Mouse (Mus musculus): Measurements from ENCODE around the gene Gm11037. TPM values are rescaled to one million over a fixed set of nuclear protein-coding genes. Genes with fewer than 3 reads are reported as not detected.

Gene Gm11037
- polyA plus RNA-seq, 1 experiment from 2014 or later = not detected

- H3K4me1 ChIP-seq = peaks cover 35% of the 10 kb centered on the region
- WGBS = under 1% methylated on average over 54 of the region's 54 CpGs
- H3K4me3 ChIP-seq = peak within 1 kb of the TSS; percentile 55
- H3K27me3 ChIP-seq = no peaks in the 10 kb centered on the region
- H3K9me3 ChIP-seq (replicated peaks) = 0 out of 2 replicates have a peak, but pooled peaks cover 5% of the 10 kb centered on the region
- H3K4me2 ChIP-seq (replicated peaks) = peak within 1 kb of the TSS; percentile 81
- peak within 1 kb of the TSS; percentile 95 for H3K27ac ChIP-seq
- ATAC-seq (ENCODE audit: low FRiP score) = peak; percentile 96
- H3K36me3 ChIP-seq = no peaks in the 10 kb centered on the region
- peak within 1 kb of the TSS; percentile 83 for H3K9ac ChIP-seq
Measured at GRCm38 (mm10) chr2:131159938-131160581, 26.8 kb downstream of the Gm11037 start, which contains the start of gene 1700037H04Rik. Gene 1700037H04Rik, minus strand, starts transcription at chr2:131160081.

GRCm38 (mm10) chr2:131160671-131161111 is 27.4 kb downstream of the Gm11037 start:
- under 1% methylated on average over 17 of the region's 17 CpGs for WGBS
- peak overlapping the region; percentile 81 for H3K4me2 ChIP-seq (replicated peaks)
- H3K27ac ChIP-seq = peak overlapping the region; percentile 95
- peak overlapping the region; percentile 72 for H3K9ac ChIP-seq
- no peak for ATAC-seq (ENCODE audit: low FRiP score)
- peaks cover 35% of the 10 kb centered on the region for H3K4me1 ChIP-seq
- H3K9me3 ChIP-seq (replicated peaks) = 0 out of 2 replicates have a peak, but pooled peaks cover 5% of the 10 kb centered on the region
- peak overlapping the region; percentile 55 for H3K4me3 ChIP-seq
- H3K27me3 ChIP-seq = no peaks in the 10 kb centered on the region
- no peaks in the 10 kb centered on the region for H3K36me3 ChIP-seq

- Histone ChIP-seq H3K4me3 (no peak overlapping the region), H3K4me2 (replicated peaks) (no peak overlapping the region), H3K4me1 (peaks cover 11% of the 10 kb centered on the region), H3K9ac (no peak overlapping the region), H3K9me3 (replicated peaks) (0 out of 2 replicates have a peak, but pooled peaks cover 5% of the 10 kb centered on the region), H3K27me3 (no peaks in the 10 kb centered on the region), H3K36me3 (no peaks in the 10 kb centered on the region), H3K27ac (no peak overlapping the region)
- 76% methylated on average over 7 of the region's 7 CpGs for WGBS
- no peak for ATAC-seq (ENCODE audit: low FRiP score)
Measured at GRCm38 (mm10) chr2:131163924-131164323, 30.6 kb downstream of the Gm11037 start.

- no peaks in the 10 kb centered on the region for H3K36me3 ChIP-seq
- no peak overlapping the region for H3K27ac ChIP-seq
- 0 out of 2 replicates have a peak, but pooled peaks cover 5% of the 10 kb centered on the region for H3K9me3 ChIP-seq (replicated peaks)
- peaks cover 10% of the 10 kb centered on the region for H3K27me3 ChIP-seq
- no peak overlapping the region for H3K4me2 ChIP-seq (replicated peaks)
- 87% methylated on average over 2 of the region's 2 CpGs for WGBS
- no peak for ATAC-seq (ENCODE audit: low FRiP score)
- H3K9ac ChIP-seq = no peak overlapping the region
- no peak overlapping the region for H3K4me3 ChIP-seq
- peaks cover 4% of the 10 kb centered on the region; the same call in 1 of the 2 replicates for H3K4me1 ChIP-seq
Measured at GRCm38 (mm10) chr2:131166172-131166571, 32.9 kb downstream of the Gm11037 start.

GRCm38 (mm10) chr2:131167984-131168383 is 34.7 kb downstream of the Gm11037 start:
- Histone ChIP-seq H3K9me3 (replicated peaks) (0 out of 2 replicates have a peak, but pooled peaks cover 5% of the 10 kb centered on the region), H3K9ac (no peak overlapping the region), H3K4me2 (replicated peaks) (no peak overlapping the region), H3K4me3 (no peak overlapping the region), H3K27ac (no peak overlapping the region), H3K27me3 (peaks cover 28% of the 10 kb centered on the region), H3K4me1 (peaks cover 12% of the 10 kb centered on the region), H3K36me3 (peaks cover 6% of the 10 kb centered on the region; the same call in 1 of the 2 replicates)
- WGBS = 86% methylated on average over 6 of the region's 6 CpGs
- no peak for ATAC-seq (ENCODE audit: low FRiP score)

GRCm38 (mm10) chr2:131168914-131169313 is 35.6 kb downstream of the Gm11037 start:
- peaks cover 18% of the 10 kb centered on the region for H3K4me1 ChIP-seq
- no peak overlapping the region for H3K27ac ChIP-seq
- 0 out of 2 replicates have a peak, but pooled peaks cover 5% of the 10 kb centered on the region for H3K9me3 ChIP-seq (replicated peaks)
- WGBS = 82% methylated on average over 1 of the region's 1 CpGs
- H3K4me2 ChIP-seq (replicated peaks) = no peak overlapping the region
- H3K36me3 ChIP-seq = peaks cover 6% of the 10 kb centered on the region; the same call in 1 of the 2 replicates
- H3K4me3 ChIP-seq = no peak overlapping the region
- ATAC-seq (ENCODE audit: low FRiP score) = no peak
- peaks cover 37% of the 10 kb centered on the region for H3K27me3 ChIP-seq
- no peak overlapping the region for H3K9ac ChIP-seq

- Histone ChIP-seq H3K4me2 (replicated peaks) (peak overlapping the region; percentile 43), H3K27ac (no peak overlapping the region), H3K4me1 (peaks cover 37% of the 10 kb centered on the region), H3K27me3 (peaks cover 38% of the 10 kb centered on the region), H3K36me3 (peaks cover 6% of the 10 kb centered on the region; the same call in 1 of the 2 replicates), H3K9me3 (replicated peaks) (no peaks in the 10 kb centered on the region), H3K9ac (no peak overlapping the region), H3K4me3 (no peak overlapping the region)
- ATAC-seq (ENCODE audit: low FRiP score) = no peak
- 18% methylated on average over 9 of the region's 9 CpGs for WGBS
Measured at GRCm38 (mm10) chr2:131170936-131171335, 37.6 kb downstream of the Gm11037 start.

- Histone ChIP-seq H3K27me3 (peaks cover 38% of the 10 kb centered on the region), H3K4me1 (peaks cover 41% of the 10 kb centered on the region), H3K9me3 (replicated peaks) (no peaks in the 10 kb centered on the region), H3K36me3 (peaks cover 6% of the 10 kb centered on the region; the same call in 1 of the 2 replicates), H3K4me2 (replicated peaks) (peak overlapping the region; percentile 43), H3K9ac (0 out of 2 replicates have a peak overlapping the region, but pooled peaks have one; percentile 18), H3K27ac (no peak overlapping the region), H3K4me3 (peak overlapping the region; percentile 23)
- 8% methylated on average over 39 of the region's 43 CpGs for WGBS
- ATAC-seq (ENCODE audit: low FRiP score) = no peak
Measured at GRCm38 (mm10) chr2:131171401-131172104, 38.3 kb downstream of the Gm11037 start.

- no peak overlapping the region for H3K4me2 ChIP-seq (replicated peaks)
- H3K4me1 ChIP-seq = peaks cover 49% of the 10 kb centered on the region
- 43% methylated on average over 9 of the region's 9 CpGs for WGBS
- H3K4me3 ChIP-seq = no peak overlapping the region
- H3K9me3 ChIP-seq (replicated peaks) = no peaks in the 10 kb centered on the region
- no peak for ATAC-seq (ENCODE audit: low FRiP score)
- peaks cover 9% of the 10 kb centered on the region for H3K36me3 ChIP-seq
- peaks cover 38% of the 10 kb centered on the region for H3K27me3 ChIP-seq
- H3K9ac ChIP-seq = no peak overlapping the region
- no peak overlapping the region for H3K27ac ChIP-seq
Measured at GRCm38 (mm10) chr2:131172322-131172721, 39.0 kb downstream of the Gm11037 start.

- peaks cover 38% of the 10 kb centered on the region for H3K27me3 ChIP-seq
- peak overlapping the region; percentile 49 for H3K9ac ChIP-seq
- peaks cover 68% of the 10 kb centered on the region for H3K4me1 ChIP-seq
- no peaks in the 10 kb centered on the region for H3K9me3 ChIP-seq (replicated peaks)
- no peak overlapping the region for H3K27ac ChIP-seq
- ATAC-seq (ENCODE audit: low FRiP score) = peak; percentile 47
- H3K4me2 ChIP-seq (replicated peaks) = peak overlapping the region; percentile 87
- peak overlapping the region; percentile 38 for H3K4me3 ChIP-seq
- WGBS = 5% methylated on average over 11 of the region's 11 CpGs
- peaks cover 16% of the 10 kb centered on the region for H3K36me3 ChIP-seq
Measured at GRCm38 (mm10) chr2:131174700-131175099, 41.4 kb downstream of the Gm11037 start.

- Histone ChIP-seq H3K4me1 (peaks cover 68% of the 10 kb centered on the region), H3K9ac (no peak overlapping the region), H3K27me3 (peaks cover 35% of the 10 kb centered on the region), H3K27ac (peak overlapping the region; percentile 41; the same call in 1 of the 2 replicates), H3K4me2 (replicated peaks) (no peak overlapping the region), H3K9me3 (replicated peaks) (no peaks in the 10 kb centered on the region), H3K36me3 (peaks cover 16% of the 10 kb centered on the region), H3K4me3 (no peak overlapping the region)
- ATAC-seq (ENCODE audit: low FRiP score) = no peak
- WGBS = 72% methylated on average over 3 of the region's 3 CpGs
Measured at GRCm38 (mm10) chr2:131175286-131175944, 42.1 kb downstream of the Gm11037 start.

GRCm38 (mm10) chr2:131175945-131176309 is 42.6 kb downstream of the Gm11037 start:
- no peak overlapping the region for H3K4me2 ChIP-seq (replicated peaks)
- peaks cover 67% of the 10 kb centered on the region for H3K4me1 ChIP-seq
- peak overlapping the region; percentile 41; the same call in 1 of the 2 replicates for H3K27ac ChIP-seq
- no peak overlapping the region for H3K9ac ChIP-seq
- no peak for ATAC-seq (ENCODE audit: low FRiP score)
- H3K27me3 ChIP-seq = peaks cover 30% of the 10 kb centered on the region
- H3K9me3 ChIP-seq (replicated peaks) = no peaks in the 10 kb centered on the region
- H3K36me3 ChIP-seq = peaks cover 16% of the 10 kb centered on the region
- no peak overlapping the region for H3K4me3 ChIP-seq
- 96% methylated on average over 1 of the region's 1 CpGs for WGBS
